Mouse (Mus musculus): ENCODE results near the gene Spint3. TPM values are rescaled to one million over a fixed set of nuclear protein-coding genes. Genes with fewer than 3 reads are reported as not detected.

Spint3 gene
- polyA plus RNA-seq, 1 experiment: not detected

DNA sequence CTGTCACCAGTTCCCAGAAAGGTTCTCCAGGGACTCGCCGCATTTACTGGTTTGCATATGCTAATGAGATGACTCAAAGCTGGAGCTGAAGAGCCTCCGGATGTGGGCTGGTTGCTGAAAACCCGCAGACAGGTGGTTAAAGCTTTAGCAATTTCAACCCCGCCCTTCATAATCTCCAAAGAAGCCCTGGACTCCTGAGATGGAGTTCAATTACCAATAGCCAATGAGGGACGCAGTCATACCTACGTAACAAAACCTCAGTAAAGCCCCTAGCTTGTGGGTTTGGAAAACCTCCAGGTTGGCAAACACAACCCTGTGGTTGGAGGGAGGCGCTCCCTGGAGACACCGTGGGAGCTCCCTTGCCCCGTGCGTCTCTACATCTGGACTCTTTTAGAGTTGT is 51.4 kb downstream of the Spint3 start:
- peak overlapping the region; percentile 99 for H3K27ac ChIP-seq (ENCODE audit: insufficient read depth, low read depth, low read length)
- WGBS: 7% methylated on average over 11 of the region's 11 CpGs
- peak overlapping the region; percentile 40 for H3K4me3 ChIP-seq (ENCODE audit: low read depth, low read length)
- no peaks in the 10 kb centered on the region; the same call in 1 of the 2 replicates for H3K27me3 ChIP-seq (ENCODE audit: control insufficient read depth, insufficient read depth, low read length)
- TF ChIP-seq CTCF (IDR thresholded peaks at IDR 0.05; ENCODE audit: extremely low read depth, insufficient read length, insufficient replicate concordance, low read depth, low read length) (no peak), POLR2A (IDR thresholded peaks at IDR 0.05; ENCODE audit: low read depth, low read length) (peak; percentile 20; the same call in 1 of the 2 replicates)
- peaks cover 7% of the 10 kb centered on the region; the same call in 1 of the 2 replicates for H3K4me1 ChIP-seq (ENCODE audit: control insufficient read depth, insufficient read depth, insufficient read length, low read length)
- peaks cover 8% of the 10 kb centered on the region for H3K36me3 ChIP-seq (ENCODE audit: control insufficient read depth, insufficient read depth, low read length)

DNA sequence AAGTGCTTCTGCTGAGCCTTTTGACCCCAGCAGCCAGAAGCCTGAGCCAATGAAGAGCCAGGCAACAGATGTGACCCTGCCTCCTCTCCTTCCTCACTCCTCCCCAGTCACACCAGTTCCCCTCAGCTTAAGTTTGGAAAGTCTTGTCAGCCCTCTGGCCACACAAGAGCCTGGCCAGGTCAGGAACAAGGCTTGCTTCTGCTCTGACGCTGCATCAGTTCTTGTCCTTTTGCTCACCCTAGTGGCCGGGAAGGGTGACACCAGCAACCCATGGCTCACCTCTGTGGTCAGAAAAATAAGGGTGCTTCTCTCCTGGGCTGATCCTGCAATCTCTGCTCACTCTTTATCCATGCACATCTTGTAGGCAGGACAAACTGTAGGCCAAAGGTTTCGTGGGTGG is 52.5 kb downstream of the Spint3 start:
- no peak overlapping the region for H3K4me3 ChIP-seq (ENCODE audit: low read depth, low read length)
- no peaks in the 10 kb centered on the region; the same call in 1 of the 2 replicates for H3K27me3 ChIP-seq (ENCODE audit: control insufficient read depth, insufficient read depth, low read length)
- 7% methylated on average over 3 of the region's 3 CpGs for WGBS
- no peak for TF ChIP-seq POLR2A (IDR thresholded peaks at IDR 0.05; ENCODE audit: low read depth, low read length)
- peak; percentile 90 for TF ChIP-seq CTCF (IDR thresholded peaks at IDR 0.05; ENCODE audit: extremely low read depth, insufficient read length, insufficient replicate concordance, low read depth, low read length)
- peaks cover 4% of the 10 kb centered on the region for H3K36me3 ChIP-seq (ENCODE audit: control insufficient read depth, insufficient read depth, low read length)
- H3K4me1 ChIP-seq (ENCODE audit: control insufficient read depth, insufficient read depth, insufficient read length, low read length): peaks cover 7% of the 10 kb centered on the region; the same call in 1 of the 2 replicates
- H3K27ac ChIP-seq (ENCODE audit: insufficient read depth, low read depth, low read length): 0 out of 2 replicates have a peak overlapping the region, but pooled peaks have one; percentile 11

Other genes starting within 250 kb of the Spint3 start
- not detected in 2 replicates for gene Svs5, start 240.7 kb downstream of the Spint3 start, polyA plus RNA-seq (2012; rRNA removed)
- 16.0 and 22.3 TPM in 2 replicates for gene Slpi, start 184.4 kb downstream of the Spint3 start, polyA plus RNA-seq (2012; rRNA removed)
- 0.19 and 127 TPM in 2 replicates for gene Rbpjl, start 170.3 kb downstream of the Spint3 start, polyA plus RNA-seq (2012; rRNA removed)
- gene Matn4, start 168.3 kb downstream of the Spint3 start, polyA plus RNA-seq (2012; rRNA removed): 0.49 and 2.7 TPM in 2 replicates
- gene Sdc4, start 129.6 kb downstream of the Spint3 start, polyA plus RNA-seq (2012; rRNA removed): 21.3 and 52.2 TPM in 2 replicates
- 187 and 276 TPM in 2 replicates for gene Sys1, start 116.5 kb downstream of the Spint3 start, polyA plus RNA-seq (2012; rRNA removed)
- gene Gm20458, start 112.5 kb downstream of the Spint3 start, polyA plus RNA-seq (2012; rRNA removed): 35.0 and 79.8 TPM in 2 replicates
- gene Trp53tg5, start 99.7 kb downstream of the Spint3 start, polyA plus RNA-seq (2012; rRNA removed): not detected in 2 replicates
- 38.4 and 61.6 TPM in 2 replicates for gene Dbndd2, start 87.4 kb downstream of the Spint3 start, polyA plus RNA-seq (2012; rRNA removed)
- 117 and 171 TPM in 2 replicates for gene Pigt, start 75.9 kb downstream of the Spint3 start, polyA plus RNA-seq (2012; rRNA removed)
- gene Wfdc2, start 11.0 kb downstream of the Spint3 start, polyA plus RNA-seq (2012; rRNA removed): 3.2 and 40.1 TPM in 2 replicates
- not detected in 2 replicates for gene Wfdc6a, start 12.0 kb upstream of the Spint3 start, polyA plus RNA-seq (2012; rRNA removed)
- not detected in 2 replicates for gene Eppin, start 20.1 kb upstream of the Spint3 start, polyA plus RNA-seq (2012; rRNA removed)
- gene Wfdc6b, start 40.1 kb upstream of the Spint3 start, polyA plus RNA-seq (2012; rRNA removed): not detected in 2 replicates
- gene Wfdc8, start 40.2 kb upstream of the Spint3 start, polyA plus RNA-seq (2012; rRNA removed): 0.05 TPM in 1 of 2 replicates, not detected in the other
- not detected in 2 replicates for gene Wfdc16, start 65.3 kb upstream of the Spint3 start, polyA plus RNA-seq (2012; rRNA removed)
- 1.8 TPM in 1 of 2 replicates, not detected in the other for gene Wfdc10, start 82.6 kb upstream of the Spint3 start, polyA plus RNA-seq (2012; rRNA removed)
- gene Wfdc9, start 83.1 kb upstream of the Spint3 start, polyA plus RNA-seq (2012; rRNA removed): not detected in 2 replicates
- not detected in 2 replicates for gene Wfdc11, start 100.6 kb upstream of the Spint3 start, polyA plus RNA-seq (2012; rRNA removed)
- not detected in 2 replicates for gene Wfdc13, start 111.6 kb upstream of the Spint3 start, polyA plus RNA-seq (2012; rRNA removed)
- not detected in 2 replicates for gene Spint4, start 125.0 kb upstream of the Spint3 start, polyA plus RNA-seq (2012; rRNA removed)
- gene Spint5, start 141.8 kb upstream of the Spint3 start, polyA plus RNA-seq (2012; rRNA removed): not detected in 2 replicates
- gene Wfdc3, start 172.5 kb upstream of the Spint3 start, polyA plus RNA-seq (2012; rRNA removed): 0.06 and 0.75 TPM in 2 replicates
- 20.9 and 37.8 TPM in 2 replicates for gene Dnttip1, start 172.5 kb upstream of the Spint3 start, polyA plus RNA-seq (2012; rRNA removed)
- gene Ube2c, start 196.4 kb upstream of the Spint3 start, polyA plus RNA-seq (2012; rRNA removed): 39.1 and 91.2 TPM in 2 replicates
- gene Tnnc2, start 206.5 kb upstream of the Spint3 start, polyA plus RNA-seq (2012; rRNA removed): not detected in 2 replicates
- 9.7 and 19.2 TPM in 2 replicates for gene Snx21, start 212.4 kb upstream of the Spint3 start, polyA plus RNA-seq (2012; rRNA removed)
- gene Acot8, start 231.4 kb upstream of the Spint3 start, polyA plus RNA-seq (2012; rRNA removed): 76.9 and 102 TPM in 2 replicates
- gene Zswim3, start 231.6 kb upstream of the Spint3 start, polyA plus RNA-seq (2012; rRNA removed): 1.7 and 2.6 TPM in 2 replicates
- gene Zswim1, start 249.2 kb upstream of the Spint3 start, polyA plus RNA-seq (2012; rRNA removed): 4.8 and 8.1 TPM in 2 replicates

Data from small intestine, adult 2 months (tissue).